Mouse (Mus musculus) lung, postnatal 0 days (tissue): Measurements from ENCODE around the gene Zfp512.

Experiments used
- CTCF ChIP-seq: IDR thresholded peaks from 2 replicates; pipeline ENCODE4 v1.5.1; 2016; ENCODE audit warnings: antibody characterized with exemption, mild to moderate bottlenecking
- EP300 ChIP-seq: IDR thresholded peaks from 2 replicates; pipeline ENCODE4 v1.6.1; 2016; ENCODE audit warnings: antibody characterized with exemption, mild to moderate bottlenecking, control low read depth

DNA sequence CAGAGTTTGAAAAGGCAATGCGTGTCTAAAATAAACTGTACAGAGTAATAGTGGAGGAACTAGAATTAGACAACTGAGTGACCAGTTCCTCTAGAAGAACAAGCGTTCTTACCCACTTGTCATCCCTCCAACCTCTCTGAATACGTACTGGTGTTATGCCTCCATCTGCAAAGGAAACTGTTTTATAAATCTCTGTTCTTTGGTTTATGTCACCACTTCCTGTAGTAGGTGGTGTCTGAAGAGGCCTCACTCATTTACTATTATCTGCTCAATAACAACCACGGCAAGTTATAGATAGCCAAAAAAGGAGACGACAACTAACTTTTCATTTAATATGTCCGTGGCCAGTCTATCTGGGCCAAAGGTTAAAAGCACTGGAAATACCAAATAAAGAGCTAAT, 68.3 kb downstream of the Zfp512 start:
- TF ChIP-seq EP300, result no peak
- TF ChIP-seq CTCF, result no peak
